Mouse (Mus musculus) limb, embryonic 14.5 days (tissue): ENCODE measurements around the gene Pgap3. TPM values are rescaled to one million over a fixed set of nuclear protein-coding genes. Genes with fewer than 3 reads are reported as not detected.
A peak's percentile ranks its signal among the peaks of the same experiment; 100 is the strongest.

Experiments
- ATAC-seq: fragments of 200-750 bp; cut with Nextera tagmentation; 2 replicates; pipeline ENCODE4 v1.8.0; 2017; ENCODE audit warnings: low read depth, moderate number of reproducible peaks, moderate TSS enrichment; ENCODE audit not compliant: low FRiP score
- DNase-seq: peaks from one replicate; pipeline ENCODE4 v3.0.0-alpha.2; 2015; ENCODE audit warnings: low spot score
- H3K27ac ChIP-seq: fragments of 300-500 bp; sonication (generic); replicated peaks from 2 replicates; pipeline ENCODE4 v1.5.1; 2014; ENCODE audit warnings: low read depth, mild to moderate bottlenecking, low read length, moderate library complexity, mixed read lengths
- H3K27me3 ChIP-seq: fragments of 300-500 bp; sonication (generic); 2 replicates; pipeline ENCODE4 v1.6.1; 2014; ENCODE audit warnings: low read length, mixed read lengths; ENCODE audit not compliant: control insufficient read depth, insufficient read depth
- H3K36me3 ChIP-seq: fragments of 300-500 bp; sonication (generic); 2 replicates; pipeline ENCODE4 v1.6.1; 2014; ENCODE audit warnings: mild to moderate bottlenecking, low read length, moderate library complexity, mixed read lengths; ENCODE audit not compliant: control insufficient read depth, insufficient read depth
- H3K4me1 ChIP-seq: fragments of 300-500 bp; sonication (generic); 2 replicates; pipeline ENCODE4 v1.6.1; 2014; ENCODE audit warnings: antibody characterized with exemption, low read length, mixed read lengths; ENCODE audit not compliant: control insufficient read depth, insufficient read depth
- H3K4me2 ChIP-seq: fragments of 300-500 bp; sonication (generic); replicated peaks from 2 replicates; pipeline ENCODE4 v1.6.1; 2014; ENCODE audit warnings: low read depth, mild to moderate bottlenecking, low read length, moderate library complexity; ENCODE audit not compliant: severe bottlenecking
- H3K4me3 ChIP-seq: fragments of 300-500 bp; sonication (generic); replicated peaks from 2 replicates; pipeline ENCODE4 v1.5.1; 2014; ENCODE audit warnings: low read length
- H3K9ac ChIP-seq: fragments of 300-500 bp; sonication (generic); 2 replicates; pipeline ENCODE4 v1.6.1; 2014; ENCODE audit warnings: mild to moderate bottlenecking, low read depth, low read length, moderate library complexity; ENCODE audit not compliant: severe bottlenecking
- H3K9me3 ChIP-seq: fragments of 300-500 bp; sonication (generic); 2 replicates; pipeline ENCODE4 v1.6.1; 2016; ENCODE audit warnings: low read length; ENCODE audit not compliant: control insufficient read depth
- POLR2A ChIP-seq: fragments of 200-500 bp; IDR thresholded peaks from 2 replicates; pipeline ENCODE4 v1.8.0; 2012; ENCODE audit warnings: inconsistent platforms, mild to moderate bottlenecking, moderate library complexity, borderline replicate concordance; ENCODE audit not compliant: insufficient read depth, insufficient read length; ENCODE audit errors: extremely low read depth
- WGBS: fragments of 180-500 bp; shearing (Covaris S2); extraction: QIAGEN DNeasy Blood & Tissue Kit; methylation state at CpG from one replicate; pipeline ENCODE4 v1.1.7; 2014; 5-methylcytosine and 5-hydroxymethylcytosine counted together
- polyA plus RNA-seq, 2 experiments: library from polyadenylated mRNA; depleted of rRNA in 1 of 2; stranded (reverse) in 1 of 2; unstranded in 1 of 2; fragments of >200 nt; fragmentation: Nextera tagmentation in 1 of 2; extraction: Ambion mirVana in 1 of 2; gene quantifications; 2 replicates each; pipeline versions ENCODE4 v1.2.1 to v1.2.3; 2012 to 2014

Gene Pgap3
- polyA plus RNA-seq, 2 experiments, result 9.2 to 19.2 TPM

GRCm38 (mm10) chr11:98349308-98349707, 51.0 kb downstream of the Pgap3 start:
- no peak overlapping the region for H3K27ac ChIP-seq
- no peak for TF ChIP-seq POLR2A
- peak overlapping the region; percentile 50; the same call in 1 of the 2 replicates for H3K9ac ChIP-seq
- DNase-seq (no peak), ATAC-seq (no peak)
- peak overlapping the region; percentile 74 for H3K4me2 ChIP-seq
- peak overlapping the region; percentile 41 for H3K4me3 ChIP-seq
- no peaks in the 10 kb centered on the region for H3K36me3 ChIP-seq
- peaks cover 5% of the 10 kb centered on the region; the same call in 1 of the 2 replicates for H3K4me1 ChIP-seq
- H3K27me3 ChIP-seq, result peaks cover 76% of the 10 kb centered on the region
- 8% methylated on average over 9 of the region's 9 CpGs for WGBS
- H3K9me3 ChIP-seq, result no peaks in the 10 kb centered on the region

GRCm38 (mm10) chr11:98348083-98348961, 52.0 kb downstream of the Pgap3 start, which contains the start of gene Ppp1r1b:
Gene Ppp1r1b (plus strand): TSS chr11:98348404.
- no peak for TF ChIP-seq POLR2A
- WGBS, result 1% methylated on average over 46 of the region's 55 CpGs
- DNase-seq (no peak), ATAC-seq (peak; percentile 82)
- H3K9ac ChIP-seq, result peak within 1 kb of the TSS; percentile 50
- H3K36me3 ChIP-seq, result no peaks in the 10 kb centered on the region
- H3K27ac ChIP-seq, result no peak within 1 kb of the TSS
- peak within 1 kb of the TSS; percentile 41 for H3K4me3 ChIP-seq
- H3K4me1 ChIP-seq, result peaks cover 5% of the 10 kb centered on the region; the same call in 1 of the 2 replicates
- H3K4me2 ChIP-seq, result peak within 1 kb of the TSS; percentile 74
- peaks cover 76% of the 10 kb centered on the region for H3K27me3 ChIP-seq
- no peaks in the 10 kb centered on the region for H3K9me3 ChIP-seq

- no peak overlapping the region for H3K27ac ChIP-seq
- 0 out of 2 replicates have a peak overlapping the region, but pooled peaks have one; percentile 74 for H3K4me2 ChIP-seq
- TF ChIP-seq POLR2A, result no peak
- H3K27me3 ChIP-seq, result peaks cover 76% of the 10 kb centered on the region
- ATAC-seq (no peak), DNase-seq (no peak)
- no peak overlapping the region for H3K4me3 ChIP-seq
- H3K9ac ChIP-seq, result no peak overlapping the region
- H3K9me3 ChIP-seq, result no peaks in the 10 kb centered on the region
- H3K4me1 ChIP-seq, result peaks cover 9% of the 10 kb centered on the region
- WGBS, result 11% methylated on average over 6 of the region's 12 CpGs
- H3K36me3 ChIP-seq, result no peaks in the 10 kb centered on the region
Observed at GRCm38 (mm10) chr11:98347385-98348082, 52.8 kb downstream of the Pgap3 start.

- 6% methylated on average over 9 of the region's 9 CpGs for WGBS
- H3K4me3 ChIP-seq, result no peak overlapping the region
- H3K27ac ChIP-seq, result no peak overlapping the region
- peaks cover 16% of the 10 kb centered on the region for H3K4me1 ChIP-seq
- H3K27me3 ChIP-seq, result peaks cover 72% of the 10 kb centered on the region
- H3K36me3 ChIP-seq, result no peaks in the 10 kb centered on the region
- no peak for DNase-seq
- no peak overlapping the region for H3K4me2 ChIP-seq
- no peak for ATAC-seq
- H3K9ac ChIP-seq, result no peak overlapping the region
- no peak for TF ChIP-seq POLR2A
- H3K9me3 ChIP-seq, result no peaks in the 10 kb centered on the region
Observed at GRCm38 (mm10) chr11:98346168-98346567, 54.1 kb downstream of the Pgap3 start.

GRCm38 (mm10) chr11:98345253-98345652, 55.0 kb downstream of the Pgap3 start:
- H3K4me1 ChIP-seq, result peaks cover 16% of the 10 kb centered on the region
- H3K27ac ChIP-seq, result no peak overlapping the region
- DNase-seq, result peak; percentile 53
- H3K4me3 ChIP-seq, result no peak overlapping the region
- H3K36me3 ChIP-seq, result no peaks in the 10 kb centered on the region
- 2% methylated on average over 14 of the region's 14 CpGs for WGBS
- H3K9me3 ChIP-seq, result no peaks in the 10 kb centered on the region
- H3K27me3 ChIP-seq, result peaks cover 68% of the 10 kb centered on the region
- no peak overlapping the region for H3K9ac ChIP-seq
- peak overlapping the region; percentile 37 for H3K4me2 ChIP-seq
- TF ChIP-seq POLR2A, result no peak
- ATAC-seq, result no peak
